Mouse (Mus musculus): ENCODE results near the gene Dctn1.

The Dctn1 gene

GRCm38 (mm10) chr6:83169872-83170271 lies 4.2 kb downstream of the Dctn1 start:
- DNase-seq (ENCODE audit: low spot score): peak; percentile 84

- no peak for DNase-seq (ENCODE audit: low spot score)
Measured at GRCm38 (mm10) chr6:83171063-83171462, 5.3 kb downstream of the Dctn1 start.

GRCm38 (mm10) chr6:83172240-83172920 lies 6.7 kb downstream of the Dctn1 start:
- peak; percentile 38 for DNase-seq (ENCODE audit: low spot score)

- no peak for DNase-seq (ENCODE audit: low spot score)
Measured at GRCm38 (mm10) chr6:83175996-83176395, 10.3 kb downstream of the Dctn1 start.

DNA sequence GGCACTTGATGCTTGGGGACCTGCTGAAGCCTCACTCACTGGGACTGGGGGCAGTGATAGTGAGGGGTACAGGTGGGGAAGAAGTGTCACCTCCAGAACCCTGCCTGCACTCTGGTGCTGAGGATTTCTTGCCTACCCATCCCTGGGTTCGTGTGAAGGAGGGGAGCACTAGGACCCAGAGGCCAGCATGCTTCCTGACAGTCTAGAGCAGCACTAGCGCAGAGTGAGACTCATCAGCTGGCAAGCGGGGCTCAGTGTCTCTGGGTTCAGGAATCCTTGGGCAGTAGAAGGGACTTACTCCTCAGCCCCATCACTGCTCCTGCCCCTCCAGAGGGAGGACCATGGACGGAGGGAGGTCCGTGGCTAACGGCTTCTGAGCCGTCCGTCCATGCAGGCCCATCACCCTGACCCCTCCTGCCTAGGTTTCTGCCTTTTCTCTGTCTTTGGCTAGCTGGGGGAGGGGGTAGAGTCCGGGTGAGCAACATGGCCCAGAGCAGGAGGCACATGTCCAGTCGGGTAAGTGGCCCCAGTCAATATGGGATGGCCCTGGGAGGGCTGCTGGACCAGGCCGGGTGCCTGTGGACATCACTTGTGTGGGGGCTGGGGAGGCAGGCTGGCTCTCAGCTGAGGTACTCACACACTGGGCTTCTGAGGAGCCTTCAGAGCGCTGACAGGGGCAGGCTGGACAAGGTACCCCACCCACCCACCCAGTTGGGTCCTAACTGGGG lies 13.8 kb downstream of the Dctn1 start:
- no peak for DNase-seq (ENCODE audit: low spot score)

DNA sequence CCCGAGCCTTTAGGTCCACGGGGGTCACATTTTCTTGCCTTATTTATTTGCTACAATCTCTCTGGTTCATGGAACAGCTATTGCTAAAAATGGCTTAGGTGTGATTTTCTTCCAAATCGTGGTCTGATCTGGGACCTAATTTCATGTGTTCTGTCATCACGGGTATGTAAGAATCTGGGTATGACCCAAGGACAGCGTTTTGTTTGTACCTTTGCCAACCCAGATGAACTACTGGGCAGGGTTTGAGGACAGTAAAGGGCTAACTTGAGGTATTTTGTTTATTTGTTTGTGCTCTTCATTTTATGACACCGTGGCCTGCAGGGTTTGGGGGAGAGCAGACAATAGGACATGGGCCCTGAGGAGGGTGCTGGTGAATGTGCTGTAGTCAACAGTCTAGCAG lies 14.9 kb downstream of the Dctn1 start:
- DNase-seq (ENCODE audit: low spot score): peak; percentile 30

DNA sequence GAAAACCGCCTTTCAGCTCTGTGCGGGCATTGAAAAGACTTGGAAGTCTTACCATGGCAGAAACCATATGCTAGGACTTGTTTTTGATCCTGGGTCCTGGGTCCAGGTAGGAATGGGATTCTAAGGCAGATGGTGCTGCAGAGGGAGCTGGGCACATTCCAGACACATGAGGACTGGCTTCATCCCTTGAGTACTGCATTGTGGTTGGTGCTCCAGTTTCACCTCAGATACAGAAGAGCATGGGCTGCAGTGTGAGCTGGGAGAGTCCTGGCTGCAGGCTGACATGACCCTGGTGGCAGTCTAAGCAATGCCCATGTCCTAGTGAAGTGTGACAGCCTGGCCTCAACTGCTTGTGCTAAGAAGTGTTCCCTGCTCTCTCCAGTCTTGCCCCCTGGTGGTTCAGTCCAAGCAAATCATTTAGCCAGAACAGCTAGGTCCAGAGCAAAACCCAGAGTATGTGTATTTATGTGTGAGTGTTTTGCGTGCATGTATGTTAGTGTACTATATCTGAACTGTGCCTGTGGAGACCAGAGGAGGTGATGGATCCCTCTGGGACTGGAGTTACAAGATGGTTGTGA lies 19.2 kb downstream of the Dctn1 start:
- peak; percentile 49 for DNase-seq (ENCODE audit: low spot score)

DNA sequence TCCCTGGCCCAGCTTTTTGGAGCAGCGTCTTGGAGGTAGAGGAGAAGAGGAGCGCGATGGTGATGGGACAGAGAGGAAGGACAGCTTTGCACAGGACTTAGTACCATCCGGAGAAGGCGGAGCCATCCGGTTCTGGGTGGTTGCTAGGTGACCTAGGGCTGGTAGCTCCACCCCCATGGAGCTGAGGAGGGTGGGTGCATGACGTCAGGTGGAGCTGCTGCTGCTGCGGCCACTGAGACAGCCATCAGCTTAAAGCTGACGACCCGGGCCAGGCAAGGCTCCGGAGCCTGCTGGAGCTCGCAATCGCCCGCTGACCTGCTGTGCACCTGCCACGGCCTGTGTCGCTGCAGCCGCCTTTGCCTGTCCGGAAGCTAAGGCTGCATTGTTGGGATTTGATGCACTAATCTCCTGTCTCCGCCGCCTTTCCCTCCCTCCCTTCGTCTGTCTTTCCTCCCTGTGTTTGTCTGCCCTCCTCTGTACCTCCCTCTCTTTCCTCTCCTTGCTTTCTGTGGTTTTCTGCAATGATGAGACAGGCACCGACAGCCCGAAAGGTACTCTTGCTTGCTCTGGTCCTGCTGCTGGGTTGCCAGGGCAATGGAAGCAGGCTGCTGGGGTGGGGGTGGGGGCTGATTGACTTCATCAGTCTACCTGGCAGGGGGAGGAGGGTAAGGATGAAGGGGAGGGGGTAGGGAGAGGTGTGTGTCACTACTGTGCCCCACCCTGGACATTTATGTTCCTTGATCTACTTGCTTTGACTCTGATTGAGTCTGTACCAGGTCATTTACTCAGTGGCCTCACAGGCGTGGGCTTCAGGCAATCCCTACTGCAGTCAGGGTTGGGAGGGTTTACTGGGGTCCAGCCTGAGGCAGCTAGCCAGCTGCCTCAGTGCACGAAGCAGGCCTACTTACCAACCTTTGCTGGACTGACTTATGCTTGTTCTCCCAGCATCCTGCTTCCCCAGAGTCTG lies 20.5 kb downstream of the Dctn1 start:
- no peak for DNase-seq (ENCODE audit: low spot score)

DNA sequence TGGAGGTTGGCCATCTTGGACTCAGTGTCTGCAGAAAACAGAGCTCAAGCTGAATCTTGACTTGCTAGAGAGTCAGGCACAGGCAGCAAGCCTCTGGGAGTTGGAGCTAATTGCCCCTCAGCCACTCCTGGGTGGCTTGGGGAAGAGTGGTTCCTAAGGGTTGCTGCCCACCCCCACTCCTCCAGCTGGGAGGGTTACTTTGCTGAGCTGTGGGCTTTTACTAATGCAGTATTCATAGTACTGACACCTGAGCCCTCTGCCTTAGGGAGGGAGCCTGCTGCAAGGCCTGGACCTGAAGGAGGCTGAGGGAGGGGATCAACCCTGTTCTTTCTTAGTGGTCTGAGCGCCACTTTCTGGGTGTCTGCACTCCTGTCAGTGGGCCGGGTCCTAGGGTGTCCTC lies 21.2 kb downstream of the Dctn1 start:
- DNase-seq (ENCODE audit: low spot score): no peak

DNA sequence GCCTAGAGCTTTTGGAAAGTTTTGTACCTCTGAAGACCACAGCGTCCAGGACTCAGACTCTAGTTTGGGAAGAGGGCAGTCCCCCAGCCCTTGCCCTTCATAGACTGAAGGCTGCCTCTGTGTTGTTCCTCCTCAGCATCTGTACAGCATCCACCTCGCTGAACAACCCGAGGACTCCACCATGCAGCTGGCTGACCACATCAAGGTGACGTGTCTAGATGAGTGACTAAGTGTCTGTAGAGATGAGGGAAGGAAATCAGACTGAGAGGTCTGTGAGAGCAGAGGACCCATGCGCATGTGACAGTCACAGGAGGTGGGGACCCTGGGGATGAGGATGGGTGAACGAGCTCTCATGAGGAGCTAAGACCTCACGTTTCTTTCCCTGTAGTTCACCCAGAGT lies 27.9 kb downstream of the Dctn1 start:
- DNase-seq (ENCODE audit: low spot score): no peak

DNA sequence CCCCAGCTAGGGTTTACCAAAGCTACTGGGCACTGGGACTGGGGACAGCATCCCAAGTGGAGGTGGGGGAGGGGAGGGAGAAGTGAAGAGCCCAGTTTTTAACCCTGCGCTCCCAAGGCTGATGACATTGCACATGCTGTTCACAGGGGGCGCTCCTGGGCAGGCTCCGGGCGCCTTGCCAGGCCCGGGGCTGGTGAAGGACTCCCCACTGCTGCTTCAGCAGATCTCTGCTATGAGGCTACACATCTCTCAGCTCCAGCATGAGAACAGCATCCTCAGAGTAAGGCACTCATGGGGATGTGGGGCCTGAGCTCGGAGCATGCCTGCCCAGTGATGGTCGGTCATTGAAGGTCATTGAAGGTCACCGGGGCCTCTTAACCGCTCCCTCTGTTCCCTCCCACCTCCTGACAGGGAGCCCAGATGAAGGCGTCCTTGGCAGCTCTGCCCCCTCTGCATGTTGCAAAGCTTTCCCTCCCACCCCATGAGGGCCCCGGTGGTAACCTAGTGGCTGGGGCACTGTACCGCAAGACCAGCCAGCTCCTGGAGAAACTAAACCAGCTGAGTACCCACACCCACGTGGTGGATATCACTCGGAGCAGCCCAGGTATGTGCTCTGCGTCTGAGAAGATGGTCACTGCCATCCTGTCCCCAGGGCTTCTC lies 31.8 kb downstream of the Dctn1 start:
- DNase-seq (ENCODE audit: low spot score): no peak

GRCm38 (mm10) chr6:83203320-83203719 lies 37.6 kb downstream of the Dctn1 start:
- no peak for DNase-seq (ENCODE audit: low spot score)

GRCm38 (mm10) chr6:83205851-83206250 lies 40.1 kb downstream of the Dctn1 start:
- no peak for DNase-seq (ENCODE audit: low spot score)

DNA sequence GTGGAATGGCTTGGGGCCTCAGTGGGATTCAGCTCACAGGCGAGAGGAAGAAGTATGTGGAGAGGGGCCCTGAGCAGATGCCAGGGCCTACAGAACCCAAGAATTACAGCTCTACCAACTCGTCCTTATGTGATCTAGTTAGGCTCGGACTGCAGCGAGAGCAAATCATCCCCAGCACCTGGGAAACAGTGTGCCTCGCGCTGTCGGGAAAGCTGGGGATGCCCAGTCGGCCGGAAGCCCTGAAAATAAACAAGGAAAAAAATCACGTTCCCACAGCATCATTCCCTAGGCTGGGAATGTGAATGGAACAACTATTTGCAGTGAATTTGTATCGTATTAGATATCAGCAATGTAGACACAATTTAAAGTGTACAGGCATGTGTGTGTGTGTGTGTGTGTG lies 40.6 kb downstream of the Dctn1 start:
- no peak for DNase-seq (ENCODE audit: low spot score)

- DNase-seq (ENCODE audit: low spot score): no peak
Measured at GRCm38 (mm10) chr6:83207361-83208049, 41.8 kb downstream of the Dctn1 start.

DNA sequence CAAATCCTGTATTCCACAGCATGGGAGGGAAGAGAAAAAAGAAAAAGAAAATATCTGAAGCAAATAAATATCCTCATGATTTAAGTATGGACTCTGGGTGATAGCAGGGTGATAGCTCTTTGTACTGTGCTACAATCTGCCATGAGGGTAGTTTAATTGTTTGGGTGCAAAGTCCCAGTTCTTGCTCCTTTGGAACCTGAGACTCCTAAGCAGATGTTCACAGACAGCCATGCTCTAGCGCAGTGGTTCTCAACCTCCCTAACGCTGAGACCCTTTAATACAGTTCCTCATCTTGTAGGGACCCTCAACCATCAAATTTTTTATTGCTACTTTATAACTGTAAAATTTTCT lies 42.3 kb downstream of the Dctn1 start:
- DNase-seq (ENCODE audit: low spot score): no peak

DNA sequence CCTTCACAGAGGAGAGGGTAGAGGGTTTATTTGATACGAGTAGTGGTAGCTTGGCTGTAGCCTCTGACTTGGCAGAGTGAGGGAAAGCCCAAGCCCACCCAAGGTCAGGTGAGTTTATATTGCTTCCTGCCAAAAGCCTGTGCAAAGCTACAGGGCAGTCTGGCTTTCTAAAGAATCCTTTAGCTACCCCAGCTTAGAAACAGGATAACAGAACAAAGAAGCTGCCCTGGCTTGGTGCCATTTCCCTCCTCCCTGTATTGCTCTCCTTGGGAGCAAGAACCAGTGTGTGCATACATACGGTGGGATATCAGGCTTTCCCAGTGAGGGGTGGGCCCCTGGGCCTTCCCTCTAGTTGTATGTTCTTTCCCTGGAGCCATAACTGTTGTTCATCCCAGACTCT lies 44.8 kb downstream of the Dctn1 start:
- DNase-seq (ENCODE audit: low spot score): no peak

DNA sequence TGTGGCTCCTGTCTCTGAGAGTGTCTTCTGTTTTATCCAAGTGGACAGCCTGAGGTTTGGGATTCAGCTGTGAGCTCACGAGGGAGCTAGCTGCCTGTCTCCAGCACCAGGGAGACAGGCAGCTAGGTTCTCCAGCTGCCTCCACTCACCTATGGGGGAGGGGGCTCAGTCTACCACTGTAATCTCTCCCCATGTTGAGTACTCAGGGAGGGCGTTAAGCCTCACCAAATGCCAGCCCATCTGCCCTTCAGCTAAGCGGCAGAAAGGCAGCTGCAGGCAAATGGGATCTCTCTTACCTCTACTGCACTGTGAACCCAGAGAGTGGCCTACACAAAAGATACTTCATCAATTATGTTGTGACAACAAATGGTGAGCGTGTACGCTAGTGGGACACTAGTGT lies 45.8 kb downstream of the Dctn1 start:
- DNase-seq (ENCODE audit: low spot score): no peak

DNA sequence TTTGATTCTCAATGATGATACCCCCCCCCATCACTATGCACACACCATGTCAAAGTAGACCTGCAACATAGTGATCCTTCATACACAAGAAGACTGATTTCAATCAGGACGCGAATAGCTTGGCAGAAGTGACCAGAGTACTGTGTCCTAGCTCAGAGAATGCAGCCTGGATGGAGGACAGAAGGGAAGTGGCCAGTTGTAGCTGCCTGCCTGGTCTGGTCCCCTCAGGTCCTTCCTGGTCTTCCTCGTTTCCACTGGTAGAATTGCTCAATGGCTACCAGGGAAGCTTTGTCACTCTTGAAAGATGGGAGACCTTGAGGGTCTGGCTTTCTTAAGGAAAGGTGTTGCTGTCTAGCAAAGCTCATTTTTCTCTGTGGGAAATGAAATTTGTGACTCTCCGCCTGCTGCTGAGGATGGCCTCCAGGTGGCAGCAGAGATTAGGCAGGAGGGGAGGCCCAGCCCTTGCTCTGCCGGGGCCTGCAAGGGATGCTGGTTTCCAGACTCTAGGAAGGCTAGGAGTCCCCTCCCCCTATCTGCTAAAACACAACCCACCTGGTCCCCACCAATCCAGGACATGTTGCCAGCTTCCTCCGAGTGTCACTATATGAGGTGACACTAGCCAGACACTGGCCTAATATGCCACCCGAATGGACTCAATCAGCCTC lies 49.4 kb downstream of the Dctn1 start:
- peak; percentile 83 for DNase-seq (ENCODE audit: low spot score)

DNA sequence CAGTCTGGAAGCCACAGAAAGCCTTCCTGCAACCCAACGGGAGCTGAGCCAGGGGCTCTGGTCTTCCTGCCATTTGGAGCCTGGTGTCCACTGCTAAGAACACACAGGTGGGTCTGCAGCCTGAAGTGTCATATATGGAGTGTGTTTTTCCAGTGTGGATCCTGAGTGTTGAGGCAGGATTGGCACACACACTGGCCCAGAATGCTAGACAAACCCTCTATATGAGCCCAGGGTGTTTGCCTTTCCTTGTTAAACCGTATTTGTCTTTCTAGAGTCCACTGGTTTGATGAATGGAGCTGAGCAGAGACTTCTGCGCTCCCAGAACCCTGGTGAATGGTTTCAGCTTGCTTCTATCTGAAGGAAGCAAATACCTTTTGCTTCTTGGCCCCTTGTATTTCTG lies 54.1 kb downstream of the Dctn1 start, which contains the start of gene Slc4a5:
Gene Slc4a5, plus strand, starts transcription at position 15 of the 400 bp plus-strand sequence.
- no peak for DNase-seq (ENCODE audit: low spot score)

- no peak for DNase-seq (ENCODE audit: low spot score)
Measured at GRCm38 (mm10) chr6:83231486-83231885, 65.8 kb downstream of the Dctn1 start.
